Mouse (Mus musculus) CH12.LX (cell line): ENCODE data around the gene Cttnbp2nl.

Source experiments
- CTCF ChIP-seq, 2 experiments: IDR thresholded peaks in 1 of 2; conservative IDR thresholded peaks in 1 of 2; 2 replicates each; pipeline ENCODE4 v1.5.1; 2011 to 2012; ENCODE audit warnings: low read depth in 2 of 2, low read length in 2 of 2, improper control_type of control experiment in 1 of 2, inconsistent platforms in 1 of 2, mild to moderate bottlenecking in 1 of 2, moderate library complexity in 1 of 2
- HCFC1 ChIP-seq: IDR thresholded peaks from 2 replicates; pipeline ENCODE4 v1.6.1; 2012; ENCODE audit warnings: low read depth, mild to moderate bottlenecking, inconsistent platforms, low read length, improper control_type of control experiment

DNA sequence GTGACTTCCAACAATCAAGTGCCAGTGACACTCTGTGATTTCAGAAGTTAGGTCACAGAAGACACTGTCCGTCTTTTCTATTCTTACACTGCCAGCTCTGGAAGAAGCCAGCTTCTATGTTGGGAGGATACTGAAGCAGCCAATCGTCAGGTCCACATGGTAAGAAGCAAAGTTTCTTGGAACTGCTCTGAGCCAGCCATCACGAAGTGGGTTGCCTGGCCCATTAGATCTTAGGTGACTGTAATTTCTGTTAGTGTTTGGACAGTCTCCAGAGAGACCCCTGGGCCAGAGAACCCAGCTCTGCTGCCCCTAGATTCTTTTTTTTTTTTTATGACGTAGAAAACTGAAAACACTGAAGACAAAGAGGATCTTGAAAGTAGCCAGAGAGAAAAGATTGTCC lies 44.6 kb upstream of the Cttnbp2nl start:
- TF ChIP-seq CTCF (conservative IDR thresholded peaks at IDR 0.05 in 1 of 2, IDR thresholded peaks at IDR 0.05 in 1 of 2; ENCODE audit: low read depth in 2 of 2, low read length in 2 of 2) (no peak), HCFC1 (no peak)
